Mouse (Mus musculus) MEL (cell line): ENCODE measurements around the gene Lpcat1. TPM values are rescaled to one million over a fixed set of nuclear protein-coding genes. Genes with fewer than 3 reads are reported as not detected.

Experiments
- DNase-seq: peaks from one replicate; pipeline ENCODE4 v3.0.0; 2011; ENCODE audit warnings: low read depth, low spot score
- H3K27ac ChIP-seq: 2 replicates; pipeline ENCODE4 v1.5.1; 2012; ENCODE audit warnings: low read depth, mild to moderate bottlenecking, control low read depth, low read length, moderate library complexity; ENCODE audit not compliant: control insufficient read depth
- H3K27me3 ChIP-seq, 2 experiments: fragments of 150-350 bp in 1 of 2; sonication (generic) in 1 of 2; 2 replicates each; pipeline ENCODE4 v1.6.1; 2012; ENCODE audit warnings: low read length in 2 of 2, mild to moderate bottlenecking in 2 of 2, improper control_type of control experiment in 1 of 2, moderate library complexity in 1 of 2; ENCODE audit not compliant: insufficient read depth in 2 of 2, control insufficient read depth in 1 of 2
- H3K36me3 ChIP-seq, 2 experiments: 2 replicates each; pipeline ENCODE4 v1.6.1; 2012 to 2014; ENCODE audit warnings: low read length in 2 of 2, improper control_type of control experiment in 1 of 2, inconsistent platforms in 1 of 2, mild to moderate bottlenecking in 1 of 2; ENCODE audit not compliant: insufficient read depth in 2 of 2, control insufficient read depth in 1 of 2
- H3K4me1 ChIP-seq, 2 experiments: fragments of 150-350 bp in 1 of 2; sonication (generic) in 1 of 2; 2 replicates each; pipeline ENCODE4 v1.6.1; 2012; ENCODE audit warnings: low read length in 2 of 2, improper control_type of control experiment in 1 of 2, mild to moderate bottlenecking in 1 of 2; ENCODE audit not compliant: insufficient read depth in 2 of 2, control insufficient read depth in 1 of 2
- H3K4me3 ChIP-seq, 2 experiments: fragments of 150-350 bp in 1 of 2; sonication (generic) in 1 of 2; 2 replicates each; pipeline ENCODE4 v1.5.1; 2012; ENCODE audit warnings: low read depth in 2 of 2, low read length in 2 of 2, mild to moderate bottlenecking in 2 of 2, moderate library complexity in 2 of 2, control low read depth in 1 of 2, improper control_type of control experiment in 1 of 2; ENCODE audit not compliant: control insufficient read depth in 1 of 2, insufficient read depth in 1 of 2
- H3K79me2 ChIP-seq: 2 replicates; pipeline ENCODE4 v1.6.1; 2012; ENCODE audit warnings: mild to moderate bottlenecking, low read length, moderate library complexity; ENCODE audit not compliant: control insufficient read depth, poor library complexity, insufficient read depth
- H3K9ac ChIP-seq: 2 replicates; pipeline ENCODE4 v1.6.1; 2012; ENCODE audit warnings: low read depth, mild to moderate bottlenecking, control low read depth, low read length, moderate library complexity; ENCODE audit not compliant: control insufficient read depth, poor library complexity, severe bottlenecking
- H3K9me3 ChIP-seq: fragments of 150-350 bp; sonication (generic); replicated peaks from 2 replicates; pipeline ENCODE4 v1.6.1; 2012; ENCODE audit warnings: mild to moderate bottlenecking, low read length, improper control_type of control experiment, moderate library complexity; ENCODE audit not compliant: insufficient read depth
- ELF1 ChIP-seq: IDR thresholded peaks from 2 replicates; pipeline ENCODE4 v1.6.1; 2014; ENCODE audit warnings: low read depth, mild to moderate bottlenecking, inconsistent platforms, low read length, improper control_type of control experiment, moderate library complexity
- MAFK ChIP-seq: IDR thresholded peaks from 2 replicates; pipeline ENCODE4 v1.6.1; 2011; ENCODE audit warnings: low read depth, mild to moderate bottlenecking, low read length, improper control_type of control experiment, borderline replicate concordance
- MXI1 ChIP-seq: IDR thresholded peaks from 2 replicates; pipeline ENCODE4 v1.6.1; 2011; ENCODE audit warnings: mild to moderate bottlenecking, low read depth, low read length, improper control_type of control experiment
- NELFE ChIP-seq: IDR thresholded peaks from 2 replicates; pipeline ENCODE4 v1.6.1; 2011; ENCODE audit warnings: low read depth, low read length, improper control_type of control experiment
- RAD21 ChIP-seq: IDR thresholded peaks from 2 replicates; pipeline ENCODE4 v1.6.1; 2011; ENCODE audit warnings: mild to moderate bottlenecking, low read depth, low read length, improper control_type of control experiment
- RCOR1 ChIP-seq: IDR thresholded peaks from 2 replicates; pipeline ENCODE4 v1.6.1; 2012; ENCODE audit warnings: low read depth, mild to moderate bottlenecking, inconsistent platforms, low read length, improper control_type of control experiment
- ZNF384 ChIP-seq: IDR thresholded peaks from 2 replicates; pipeline ENCODE4 v1.6.1; 2012; ENCODE audit warnings: low read depth, mild to moderate bottlenecking, inconsistent platforms, low read length, improper control_type of control experiment
- polyA plus RNA-seq, 2 experiments: library from polyadenylated mRNA; stranded (reverse) in 1 of 2; unstranded in 1 of 2; fragments of >175 nt in 1 of 2; fragments of >200 nt in 1 of 2; gene quantifications; 2 replicates each; pipeline versions ENCODE4 v1.2.1 to v1.2.4; 2012; ENCODE audit warnings: low replicate concordance in 2 of 2, low read depth in 1 of 2; ENCODE audit not compliant: insufficient read length in 2 of 2, insufficient read depth in 1 of 2, missing spikeins in 1 of 2
- total RNA-seq: library from RNA; depleted of rRNA; stranded (reverse); fragments of 300-350 nt; gene quantifications from 2 replicates; pipeline ENCODE4 v1.2.3, GENCODE M21; 2012; rRNA removed

Lpcat1 gene
- total and polyA plus RNA-seq, 3 experiments, result 31.5 to 38.8 TPM; not detected in 1

- H3K4me1 ChIP-seq, result peaks cover 0 to 15% of the 10 kb centered on the region in 2 experiments; a peak in 3 of 4 replicates
- H3K27ac ChIP-seq, result no peak overlapping the region
- peaks cover 0 to 11% of the 10 kb centered on the region in 2 experiments; a peak in 2 of 4 replicates for H3K36me3 ChIP-seq
- peaks cover 0 to 1% of the 10 kb centered on the region in 2 experiments; a peak in 1 of 4 replicates for H3K27me3 ChIP-seq
- peak overlapping the region; percentile 28 to 43; a peak in 3 of 4 replicates for H3K4me3 ChIP-seq
- no peak for DNase-seq
- H3K9me3 ChIP-seq, result no peaks in the 10 kb centered on the region
- TF ChIP-seq ELF1 (no peak), MXI1 (no peak)
- no peaks in the 10 kb centered on the region for H3K79me2 ChIP-seq
- peak overlapping the region; percentile 26; the same call in 1 of the 2 replicates for H3K9ac ChIP-seq
Observed at GRCm38 (mm10) chr13:73536824-73537223, 69.8 kb downstream of the Lpcat1 start.

DNA sequence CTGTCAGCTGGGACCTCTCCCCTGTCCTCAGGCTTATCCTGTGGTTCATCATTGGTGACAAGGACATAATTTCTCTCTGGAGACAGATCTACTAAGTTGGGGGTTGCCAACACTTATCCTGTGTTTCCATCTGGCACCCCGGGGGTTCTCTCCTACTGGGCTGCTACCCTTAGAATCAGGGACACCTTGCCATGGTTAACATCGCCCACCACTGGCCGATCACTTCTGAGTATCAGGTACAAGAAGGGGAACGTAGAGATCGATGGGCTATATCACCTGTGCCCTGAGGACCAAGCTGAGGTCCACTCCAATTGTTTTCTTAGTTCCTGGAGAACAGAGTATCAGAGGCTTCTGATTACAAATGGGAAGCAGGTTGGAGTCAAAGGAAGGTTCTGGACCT lies 97.2 kb downstream of the Lpcat1 start:
- Histone ChIP-seq H3K27ac (no peak overlapping the region), H3K79me2 (no peaks in the 10 kb centered on the region), H3K4me3 (no peak overlapping the region), H3K27me3 (peaks cover 2 to 4% of the 10 kb centered on the region in 2 experiments; a peak in 3 of 4 replicates), H3K9ac (no peak overlapping the region), H3K4me1 (no peaks in the 10 kb centered on the region), H3K36me3 (no peaks in the 10 kb centered on the region), H3K9me3 (no peaks in the 10 kb centered on the region)
- no peak for DNase-seq
- TF ChIP-seq RAD21, result no peak
- no peak for TF ChIP-seq RCOR1
- TF ChIP-seq ZNF384, result no peak
- TF ChIP-seq NELFE, result no peak
- TF ChIP-seq MAFK, result no peak

Other genes with a start within 250 kb of the Lpcat1 start
- not detected in 2 replicates for gene Irx4, start 206.7 kb upstream of the Lpcat1 start, total RNA-seq
- gene Irx4, start 206.7 kb upstream of the Lpcat1 start, polyA plus RNA-seq, result not detected
- gene Mrpl36, start 138.7 kb upstream of the Lpcat1 start, total RNA-seq, result 140 and 142 TPM in 2 replicates
- 100 to 1,000 TPM in 1 of 2 experiments, not detected in 1; 147 TPM for gene Mrpl36, start 138.7 kb upstream of the Lpcat1 start, polyA plus RNA-seq
- 248 and 266 TPM in 2 replicates for gene Ndufs6, start 138.7 kb upstream of the Lpcat1 start, total RNA-seq
- gene Ndufs6, start 138.7 kb upstream of the Lpcat1 start, polyA plus RNA-seq, result 100 to 1,000 TPM in 1 of 2 experiments, not detected in 1; 276 TPM
- 0.07 and 0.08 TPM in 2 replicates for gene Slc6a3, start 69.5 kb downstream of the Lpcat1 start, total RNA-seq
- gene Slc6a3, start 69.5 kb downstream of the Lpcat1 start, polyA plus RNA-seq, result under 1 TPM in 1 of 2 experiments, not detected in 1; 0.10 TPM
- 175 and 197 TPM in 2 replicates for gene Clptm1l, start 136.8 kb downstream of the Lpcat1 start, total RNA-seq
- gene Clptm1l, start 136.8 kb downstream of the Lpcat1 start, polyA plus RNA-seq, result 100 to 1,000 TPM; 104 to 201 TPM
- gene Tert, start 159.7 kb downstream of the Lpcat1 start, total RNA-seq, result 1.1 and 1.2 TPM in 2 replicates
- 1 to 10 TPM in 1 of 2 experiments, not detected in 1; 2.0 TPM for gene Tert, start 159.7 kb downstream of the Lpcat1 start, polyA plus RNA-seq
- not detected in 2 replicates for gene Slc6a18, start 210.8 kb downstream of the Lpcat1 start, total RNA-seq
- not detected for gene Slc6a18, start 210.8 kb downstream of the Lpcat1 start, polyA plus RNA-seq
- not detected in 2 replicates for gene Slc6a19, start 237.7 kb downstream of the Lpcat1 start, total RNA-seq
- not detected for gene Slc6a19, start 237.7 kb downstream of the Lpcat1 start, polyA plus RNA-seq